Mouse (Mus musculus): ENCODE measurements around the gene Naga. TPM values are rescaled to one million over a fixed set of nuclear protein-coding genes. Genes with fewer than 3 reads are reported as not detected.

Gene Naga
- polyA plus RNA-seq, 1 experiment: 196 TPM

DNA sequence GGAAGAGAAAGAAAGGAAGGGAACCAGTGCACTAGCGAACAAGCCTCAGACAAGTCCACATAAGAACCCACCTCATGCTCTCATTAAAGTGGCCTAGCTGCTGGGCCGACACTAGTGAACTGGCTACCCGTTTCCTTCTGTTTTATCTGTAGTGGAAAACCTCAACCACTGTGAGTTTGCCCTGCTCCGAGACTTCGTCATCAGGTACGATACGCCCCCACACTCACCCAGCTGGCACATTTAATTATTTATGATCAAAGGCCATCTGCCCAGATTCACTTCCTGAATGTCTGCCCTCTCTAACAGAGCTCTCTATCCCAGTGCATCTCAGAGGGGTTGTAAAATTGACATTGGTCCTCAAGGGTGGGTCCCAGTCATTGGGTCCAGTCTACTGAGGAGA is 48.5 kb downstream of the Naga start:
- TF ChIP-seq POLR2A (IDR thresholded peaks at IDR 0.05; ENCODE audit: low read depth, low read length) (no peak), CTCF (IDR thresholded peaks at IDR 0.05; ENCODE audit: extremely low read depth, insufficient read length, insufficient replicate concordance, low read depth, low read length) (no peak)
- WGBS: 35% methylated on average over 7 of the region's 7 CpGs
- Histone ChIP-seq H3K27me3 (ENCODE audit: control insufficient read depth, insufficient read depth, low read length) (peaks cover 7% of the 10 kb centered on the region), H3K27ac (ENCODE audit: insufficient read depth, low read depth, low read length) (no peak overlapping the region), H3K4me1 (ENCODE audit: control insufficient read depth, insufficient read depth, insufficient read length, low read length) (no peaks in the 10 kb centered on the region), H3K36me3 (ENCODE audit: control insufficient read depth, insufficient read depth, low read length) (no peaks in the 10 kb centered on the region), H3K4me3 (ENCODE audit: low read depth, low read length) (no peak overlapping the region)

DNA sequence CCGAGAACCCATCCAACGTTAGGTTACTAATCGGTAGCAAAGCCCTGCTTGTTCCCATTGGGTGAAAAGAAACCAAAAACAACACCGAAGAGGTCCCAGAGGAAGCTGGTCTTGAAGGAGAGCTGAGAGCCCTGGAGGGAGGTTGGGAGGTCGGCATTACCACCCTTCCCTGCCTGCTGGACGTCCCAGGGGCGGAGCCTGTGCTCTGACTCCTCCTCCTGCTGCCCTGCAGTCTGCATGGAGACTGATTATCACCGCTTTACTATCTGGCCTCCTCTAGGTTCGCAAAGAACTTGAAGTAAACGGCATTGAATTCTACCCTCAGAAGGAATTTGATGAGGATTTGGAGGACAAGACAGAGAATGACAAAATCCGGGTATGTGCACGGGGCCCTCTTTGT is 52.6 kb downstream of the Naga start:
- Histone ChIP-seq H3K4me3 (ENCODE audit: low read depth, low read length) (no peak overlapping the region), H3K4me1 (ENCODE audit: control insufficient read depth, insufficient read depth, insufficient read length, low read length) (no peaks in the 10 kb centered on the region), H3K27ac (ENCODE audit: insufficient read depth, low read depth, low read length) (no peak overlapping the region), H3K36me3 (ENCODE audit: control insufficient read depth, insufficient read depth, low read length) (no peaks in the 10 kb centered on the region), H3K27me3 (ENCODE audit: control insufficient read depth, insufficient read depth, low read length) (peaks cover 3% of the 10 kb centered on the region; the same call in 1 of the 2 replicates)
- 53% methylated on average over 12 of the region's 12 CpGs for WGBS
- no peak for TF ChIP-seq POLR2A (IDR thresholded peaks at IDR 0.05; ENCODE audit: low read depth, low read length)
- no peak for TF ChIP-seq CTCF (IDR thresholded peaks at IDR 0.05; ENCODE audit: extremely low read depth, insufficient read length, insufficient replicate concordance, low read depth, low read length)

- Histone ChIP-seq H3K36me3 (ENCODE audit: control insufficient read depth, insufficient read depth, low read length) (no peaks in the 10 kb centered on the region), H3K27ac (ENCODE audit: insufficient read depth, low read depth, low read length) (no peak overlapping the region), H3K4me3 (ENCODE audit: low read depth, low read length) (no peak overlapping the region), H3K27me3 (ENCODE audit: control insufficient read depth, insufficient read depth, low read length) (peaks cover 14% of the 10 kb centered on the region), H3K4me1 (ENCODE audit: control insufficient read depth, insufficient read depth, insufficient read length, low read length) (no peaks in the 10 kb centered on the region)
- TF ChIP-seq POLR2A (IDR thresholded peaks at IDR 0.05; ENCODE audit: low read depth, low read length) (no peak), CTCF (IDR thresholded peaks at IDR 0.05; ENCODE audit: extremely low read depth, insufficient read length, insufficient replicate concordance, low read depth, low read length) (no peak)
- 64% methylated on average over 4 of the region's 4 CpGs for WGBS
Observed at GRCm38 (mm10) chr15:82280638-82281037, 58.1 kb downstream of the Naga start.

Other genes with a start within 250 kb of the Naga start
- 5.6 and 6.9 TPM in 2 replicates for gene Ccdc134, start 211.0 kb downstream of the Naga start, polyA plus RNA-seq (2012; rRNA removed)
- gene Srebf2, start 191.7 kb downstream of the Naga start, polyA plus RNA-seq (2012; rRNA removed): 144 and 240 TPM in 2 replicates
- gene Shisa8, start 126.1 kb downstream of the Naga start, polyA plus RNA-seq (2012; rRNA removed): 0.38 and 2.6 TPM in 2 replicates
- 6.3 and 14.1 TPM in 2 replicates for gene Tnfrsf13c, start 114.6 kb downstream of the Naga start, polyA plus RNA-seq (2012; rRNA removed)
- gene Cenpm, start 94.2 kb downstream of the Naga start, polyA plus RNA-seq (2012; rRNA removed): 5.8 and 16.4 TPM in 2 replicates
- gene 1500009C09Rik, start 86.5 kb downstream of the Naga start, polyA plus RNA-seq (2012; rRNA removed): 0.19 and 0.37 TPM in 2 replicates
- 0.24 and 0.52 TPM in 2 replicates for gene Sept3, start 64.0 kb downstream of the Naga start, polyA plus RNA-seq (2012; rRNA removed)
- gene Wbp2nl, start 40.0 kb downstream of the Naga start, polyA plus RNA-seq (2012; rRNA removed): not detected in 2 replicates
- gene Pheta2, start within 50 bp of the Naga start, polyA plus RNA-seq (2012; rRNA removed): 0.42 and 0.56 TPM in 2 replicates
- 200 and 394 TPM in 2 replicates for gene Smdt1, start within 50 bp of the Naga start, polyA plus RNA-seq (2012; rRNA removed)
- 410 and 669 TPM in 2 replicates for gene Ndufa6, start 15.4 kb upstream of the Naga start, polyA plus RNA-seq (2012; rRNA removed)
- gene Cyp2d22, start 41.3 kb upstream of the Naga start, polyA plus RNA-seq (2012; rRNA removed): 18.5 and 67.5 TPM in 2 replicates
- not detected in 2 replicates for gene Cyp2d11, start 55.1 kb upstream of the Naga start, polyA plus RNA-seq (2012; rRNA removed)
- gene Cyp2d10, start 68.3 kb upstream of the Naga start, polyA plus RNA-seq (2012; rRNA removed): 0.16 and 0.77 TPM in 2 replicates
- gene Cyp2d9, start 94.5 kb upstream of the Naga start, polyA plus RNA-seq (2012; rRNA removed): 0.09 TPM in 1 of 2 replicates, not detected in the other
- gene Cyp2d12, start 216.1 kb upstream of the Naga start, polyA plus RNA-seq (2012; rRNA removed): not detected in 2 replicates